Mouse (Mus musculus) effector memory CD4-positive, alpha-beta T cell, adult 7 months (primary cell): ENCODE results near the gene Slc16a10. TPM values are rescaled to one million over a fixed set of nuclear protein-coding genes. Genes with fewer than 3 reads are reported as not detected.

Experiments used
- polyA plus RNA-seq: library from polyadenylated mRNA; unstranded; fragments of 100-300 nt; shearing (Covaris generic); gene quantifications from one replicate; pipeline ENCODE4 v1.2.1, GENCODE M21; 2017

Gene Slc16a10
- 1.4 TPM for polyA plus RNA-seq

GRCm38 (mm10) chr10:40141864-40142523 is at the start of gene Slc16a10:
Gene Slc16a10 (minus strand): TSS chr10:40142258.

DNA sequence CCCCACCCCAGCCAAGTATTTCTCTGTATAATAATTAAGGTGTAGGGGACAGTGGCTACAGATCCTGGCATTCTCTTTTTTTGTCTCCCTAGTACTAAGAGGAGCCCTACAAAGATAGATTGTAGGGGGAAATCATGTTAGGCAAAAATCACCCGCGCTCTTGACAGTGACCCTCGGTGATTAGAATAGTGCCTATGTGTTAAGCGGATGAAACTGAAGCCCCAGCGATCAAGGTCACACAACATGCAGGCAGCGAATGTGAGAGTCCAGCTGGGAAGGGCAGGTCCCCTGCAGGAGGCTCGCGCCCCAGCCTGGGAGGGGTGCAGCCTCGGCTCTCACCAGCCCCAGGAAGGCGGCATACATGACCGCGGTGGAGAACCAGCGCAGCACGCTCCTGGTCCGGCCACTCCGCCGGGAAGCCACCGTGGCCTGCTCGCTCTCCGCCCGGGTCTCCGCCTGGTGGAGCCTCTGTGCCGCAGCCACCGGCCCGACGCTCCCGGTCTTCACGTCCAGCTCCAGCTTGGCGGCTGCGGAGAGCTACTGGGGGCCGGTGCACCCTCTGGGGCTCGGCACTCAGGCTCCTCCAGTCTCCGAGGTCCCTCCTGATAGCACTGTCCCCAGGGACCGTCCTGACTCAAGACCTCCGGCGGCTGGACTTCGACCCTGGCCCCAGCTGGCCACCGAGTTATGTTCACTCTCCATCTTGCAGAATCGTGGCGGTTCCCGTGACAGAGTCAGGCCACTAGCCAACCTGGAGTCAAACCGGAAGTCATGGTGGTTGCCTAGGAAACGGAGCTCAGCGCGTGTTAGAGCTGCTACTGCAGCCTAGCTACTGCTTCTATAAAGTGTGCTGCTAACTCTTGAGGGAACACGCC is 117.3 kb downstream of the Slc16a10 start, which contains the start of gene Mfsd4b1:
Mfsd4b1 (minus strand) TSS at position 715 of the 875 bp plus-strand sequence.

DNA sequence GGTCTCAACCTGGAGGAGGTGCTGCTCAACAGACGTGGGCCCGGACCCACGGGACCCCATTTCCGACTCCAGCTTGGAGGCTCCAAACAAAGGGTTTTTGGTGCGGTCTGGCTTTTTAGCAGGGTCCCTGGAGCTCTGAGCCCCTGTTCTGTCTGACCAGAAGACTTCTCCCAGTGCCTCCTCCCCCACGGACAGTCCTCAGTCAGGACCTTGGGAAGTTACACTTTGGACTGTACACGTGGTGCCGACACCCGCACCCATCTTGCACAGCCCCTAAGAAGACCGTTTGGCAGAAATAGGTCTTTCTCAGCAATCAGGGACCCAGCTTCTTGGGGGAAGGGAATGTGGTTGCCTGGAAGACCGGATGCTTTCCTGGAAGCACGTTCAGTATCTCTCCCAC is 155.6 kb downstream of the Slc16a10 start, which contains the start of gene Mfsd4b5:
Mfsd4b5 (minus strand) TSS at position 181 of the 400 bp plus-strand sequence.

Other genes with a start within 250 kb of the Slc16a10 start
- gene Mfsd4b4, start 243.0 kb downstream of the Slc16a10 start, polyA plus RNA-seq = 3.2 TPM
- gene Mfsd4b2, start 215.3 kb downstream of the Slc16a10 start, polyA plus RNA-seq = not detected
- not detected for gene Mfsd4b3, start 182.1 kb downstream of the Slc16a10 start, polyA plus RNA-seq
- gene Mfsd4b5, start 155.6 kb downstream of the Slc16a10 start, polyA plus RNA-seq = 0.29 TPM
- not detected for gene Mfsd4b1, start 117.0 kb downstream of the Slc16a10 start, polyA plus RNA-seq
- 33.4 TPM for gene Rpf2, start 104.8 kb upstream of the Slc16a10 start, polyA plus RNA-seq
- gene Gtf3c6, start 115.8 kb upstream of the Slc16a10 start, polyA plus RNA-seq = 51.2 TPM
- gene Amd1, start 159.9 kb upstream of the Slc16a10 start, polyA plus RNA-seq = 174 TPM
- gene Cdk19, start 197.3 kb upstream of the Slc16a10 start, polyA plus RNA-seq = 26.8 TPM